Mouse (Mus musculus) kidney, embryonic 15.5 days (tissue): ENCODE measurements around the gene H2-M10.5. TPM values are rescaled to one million over a fixed set of nuclear protein-coding genes. Genes with fewer than 3 reads are reported as not detected.

Experiments
- ATAC-seq: fragments of 200-750 bp; cut with Nextera tagmentation; replicated peaks from 2 replicates; pipeline ENCODE4 v1.8.0; 2017; ENCODE audit warnings: moderate TSS enrichment; ENCODE audit not compliant: low FRiP score
- H3K27ac ChIP-seq: fragments of 300-500 bp; sonication (generic); 2 replicates; pipeline ENCODE4 v1.5.1; 2015; ENCODE audit warnings: mild to moderate bottlenecking, inconsistent platforms
- H3K27me3 ChIP-seq: fragments of 300-500 bp; sonication (generic); 2 replicates; pipeline ENCODE4 v1.6.1; 2015; ENCODE audit warnings: inconsistent platforms
- H3K36me3 ChIP-seq: fragments of 300-500 bp; sonication (generic); 2 replicates; pipeline ENCODE4 v1.6.1; 2015; ENCODE audit warnings: inconsistent platforms
- H3K4me1 ChIP-seq: fragments of 300-500 bp; sonication (generic); 2 replicates; pipeline ENCODE4 v1.6.1; 2015; ENCODE audit warnings: inconsistent platforms
- H3K4me2 ChIP-seq: fragments of 300-500 bp; sonication (generic); 2 replicates; pipeline ENCODE4 v1.6.1; 2015; ENCODE audit warnings: moderate library complexity, mild to moderate bottlenecking, inconsistent platforms
- H3K4me3 ChIP-seq: fragments of 300-500 bp; sonication (generic); replicated peaks from 2 replicates; pipeline ENCODE4 v1.5.1; 2015; ENCODE audit warnings: mild to moderate bottlenecking, inconsistent platforms
- H3K9ac ChIP-seq: fragments of 300-500 bp; sonication (generic); 2 replicates; pipeline ENCODE4 v1.6.1; 2015; ENCODE audit warnings: mild to moderate bottlenecking, inconsistent platforms
- H3K9me3 ChIP-seq: fragments of 300-500 bp; sonication (generic); replicated peaks from 2 replicates; pipeline ENCODE4 v1.6.1; 2016; ENCODE audit warnings: inconsistent platforms
- WGBS: fragments of 180-500 bp; shearing (Covaris S2); methylation state at CpG from one replicate; pipeline ENCODE4 v1.1.7; 2015; ENCODE audit warnings: mixed read lengths; 5-methylcytosine and 5-hydroxymethylcytosine counted together
- polyA plus RNA-seq: library from polyadenylated mRNA; unstranded; fragments of >200 nt; fragmentation: Nextera tagmentation; extraction: Ambion mirVana; gene quantifications from 2 replicates; pipeline ENCODE4 v1.2.1, GENCODE M21; 2015

Gene H2-M10.5
- polyA plus RNA-seq, 1 experiment from 2014 or later = not detected

GRCm38 (mm10) chr17:36825525-36825924 is 52.8 kb downstream of the H2-M10.5 start:
- Histone ChIP-seq H3K4me1 (no peaks in the 10 kb centered on the region), H3K27ac (no peak overlapping the region), H3K9ac (no peak overlapping the region), H3K36me3 (no peaks in the 10 kb centered on the region), H3K9me3 (no peaks in the 10 kb centered on the region), H3K4me3 (no peak overlapping the region), H3K4me2 (no peak overlapping the region), H3K27me3 (peaks cover 16% of the 10 kb centered on the region; the same call in 1 of the 2 replicates)
- ATAC-seq = no peak
- WGBS = 28% methylated on average over 4 of the region's 4 CpGs

Other genes starting within 250 kb of the H2-M10.5 start
- not detected in 2 replicates for gene H2-M11, start 225.8 kb upstream of the H2-M10.5 start, polyA plus RNA-seq
- not detected in 2 replicates for gene H2-M9, start 130.2 kb upstream of the H2-M10.5 start, polyA plus RNA-seq
- gene H2-M1, start 100.7 kb upstream of the H2-M10.5 start, polyA plus RNA-seq = not detected in 2 replicates
- gene H2-M10.6, start 39.3 kb downstream of the H2-M10.5 start, polyA plus RNA-seq = not detected in 2 replicates
- 40.3 and 45.9 TPM in 2 replicates for gene Trim26, start 64.2 kb downstream of the H2-M10.5 start, polyA plus RNA-seq
- 0.17 and 0.22 TPM in 2 replicates for gene Trim15, start 94.3 kb downstream of the H2-M10.5 start, polyA plus RNA-seq
- 3.1 and 6.0 TPM in 2 replicates for gene Trim10, start 96.7 kb downstream of the H2-M10.5 start, polyA plus RNA-seq
- gene Trim40, start 117.2 kb downstream of the H2-M10.5 start, polyA plus RNA-seq = not detected in 2 replicates
- gene Trim31, start 125.2 kb downstream of the H2-M10.5 start, polyA plus RNA-seq = 0.35 TPM in 1 of 2 replicates, not detected in the other
- 0.13 and 0.53 TPM in 2 replicates for gene Rnf39, start 170.0 kb downstream of the H2-M10.5 start, polyA plus RNA-seq
- 115 and 127 TPM in 2 replicates for gene Ppp1r11, start 178.8 kb downstream of the H2-M10.5 start, polyA plus RNA-seq
- 93.2 and 95.6 TPM in 2 replicates for gene Znrd1, start 185.6 kb downstream of the H2-M10.5 start, polyA plus RNA-seq
- gene Znrd1as, start 185.7 kb downstream of the H2-M10.5 start, polyA plus RNA-seq = 6.6 and 6.7 TPM in 2 replicates
- gene 2410137M14Rik, start 208.3 kb downstream of the H2-M10.5 start, polyA plus RNA-seq = not detected in 2 replicates
- gene H2-M5, start 216.6 kb downstream of the H2-M10.5 start, polyA plus RNA-seq = 0.44 TPM in 2 replicates
- 61.1 and 69.4 TPM in 2 replicates for gene Zfp57, start 228.3 kb downstream of the H2-M10.5 start, polyA plus RNA-seq